Mouse (Mus musculus) CD4-positive helper T cell, adult 2 months (primary cell): Measurements from ENCODE around the gene Gm8947.

Experiments
- DNase-seq: peaks from one replicate; pipeline ENCODE4 v3.0.0-alpha.2; 2012; ENCODE audit warnings: low read depth, missing footprints, low spot score

Gene Gm8947

DNA sequence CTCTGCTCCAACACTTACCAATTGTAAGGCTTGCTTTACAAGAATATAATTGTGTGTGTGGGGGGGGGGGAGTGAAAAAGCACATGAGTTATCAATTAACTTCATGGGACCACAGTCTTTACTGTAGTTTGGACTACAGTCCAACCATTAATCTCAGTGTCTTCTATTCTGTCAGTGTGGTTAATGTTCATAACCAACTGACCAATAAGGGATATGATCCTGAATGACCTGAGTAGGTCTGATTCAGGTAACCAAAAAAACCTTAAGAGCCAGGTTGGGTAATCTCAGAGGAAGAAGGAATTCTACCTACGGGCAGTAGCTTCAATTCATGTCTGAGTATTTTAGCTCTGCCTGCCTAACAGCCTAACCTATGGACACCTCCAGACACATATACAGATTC lies 32.4 kb downstream of the Gm8947 start:
- no peak for DNase-seq

DNA sequence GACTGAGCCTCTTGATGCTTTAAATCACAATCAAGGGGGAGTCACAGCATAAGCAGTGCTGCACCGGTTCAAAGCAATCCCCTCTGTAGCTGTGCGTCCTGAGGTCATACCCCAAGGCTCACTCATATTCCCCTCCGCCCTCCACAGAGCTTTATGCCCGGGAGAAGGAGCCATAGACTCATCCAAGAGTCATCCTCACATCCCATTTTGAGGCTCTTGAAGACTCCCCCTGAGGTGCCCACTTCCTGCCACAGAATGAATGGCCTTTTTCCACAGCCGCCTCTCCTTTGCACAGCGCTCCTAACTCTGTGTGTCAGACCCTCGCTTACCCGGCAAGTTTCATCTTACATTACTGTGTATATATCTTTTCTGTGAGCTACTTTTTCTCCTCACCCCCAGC lies 35.3 kb downstream of the Gm8947 start:
- DNase-seq: no peak

DNA sequence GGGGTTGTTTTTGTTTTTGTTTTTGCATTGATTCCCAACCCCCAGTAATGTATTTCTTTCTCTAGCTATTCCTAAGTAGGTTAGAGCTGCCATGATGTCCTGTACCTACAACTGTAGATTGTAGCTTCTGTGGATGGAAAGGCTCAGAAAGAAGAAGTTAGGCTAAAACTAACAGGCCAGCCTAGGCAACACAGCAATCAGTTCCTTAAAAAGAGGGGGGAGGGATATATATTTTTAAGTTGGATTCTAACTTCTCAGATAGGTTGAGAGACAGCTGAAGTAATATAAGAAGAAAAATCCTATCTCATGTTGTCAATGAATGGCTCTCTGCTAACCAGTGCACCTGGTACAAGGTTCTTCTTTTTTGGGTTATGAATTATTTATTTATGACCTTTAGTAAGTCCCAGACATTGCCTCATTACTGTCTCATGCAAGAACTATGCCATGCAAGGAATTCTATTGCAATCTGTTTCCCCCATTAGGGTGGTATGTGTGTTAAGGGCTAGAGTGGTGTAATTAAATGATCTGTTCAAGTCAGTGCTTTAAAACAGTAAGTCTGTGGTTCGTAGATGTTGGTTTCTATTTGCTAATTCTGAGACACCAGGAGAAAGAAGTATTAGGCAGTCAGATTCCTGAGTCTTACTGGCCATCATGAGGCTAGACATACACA lies 36.3 kb downstream of the Gm8947 start:
- DNase-seq: no peak

DNA sequence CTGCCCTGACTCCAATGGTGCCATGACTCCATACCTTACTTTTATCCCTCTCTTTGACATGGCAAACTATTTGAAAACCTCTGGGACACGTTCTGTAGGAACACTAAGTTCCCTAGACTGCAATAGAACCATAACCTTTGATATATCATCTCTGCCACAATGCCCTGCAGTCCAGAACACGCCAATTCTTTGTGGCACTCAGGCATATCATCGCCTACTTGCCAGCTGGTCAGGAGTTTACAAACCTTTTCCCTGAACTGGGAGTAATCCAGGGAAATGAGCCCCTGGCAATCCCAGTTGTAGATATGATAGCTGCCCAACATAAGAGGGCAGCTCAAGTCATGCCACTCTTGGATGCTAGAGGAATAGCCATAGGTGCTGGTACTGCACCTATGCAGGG lies 40.2 kb downstream of the Gm8947 start:
- no peak for DNase-seq

GRCm38 (mm10) chr1:151233756-151234155 lies 41.6 kb downstream of the Gm8947 start:
- DNase-seq: no peak

DNA sequence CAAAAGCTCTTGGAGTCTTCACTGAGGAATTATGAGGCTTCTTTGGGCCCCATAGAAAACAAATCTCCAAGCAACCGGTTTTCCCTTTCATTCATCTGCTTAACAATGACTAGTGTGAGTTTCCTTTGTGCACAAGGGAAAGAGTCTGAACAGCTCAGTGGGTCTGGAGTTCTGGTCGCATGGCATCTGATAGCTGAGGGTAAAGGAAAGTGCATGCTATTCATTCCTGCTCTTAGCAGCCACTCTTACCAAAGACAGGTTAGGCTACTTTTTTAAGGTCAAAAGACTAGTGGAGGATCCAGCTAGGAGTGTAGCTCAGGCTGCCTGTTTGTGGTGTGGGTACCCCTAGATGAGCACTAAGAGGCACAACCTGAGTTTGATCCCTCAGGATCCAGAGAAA lies 43.4 kb downstream of the Gm8947 start:
- DNase-seq: no peak

- peak; percentile 47 for DNase-seq
Observed at GRCm38 (mm10) chr1:151236141-151236930, 44.2 kb downstream of the Gm8947 start.

DNA sequence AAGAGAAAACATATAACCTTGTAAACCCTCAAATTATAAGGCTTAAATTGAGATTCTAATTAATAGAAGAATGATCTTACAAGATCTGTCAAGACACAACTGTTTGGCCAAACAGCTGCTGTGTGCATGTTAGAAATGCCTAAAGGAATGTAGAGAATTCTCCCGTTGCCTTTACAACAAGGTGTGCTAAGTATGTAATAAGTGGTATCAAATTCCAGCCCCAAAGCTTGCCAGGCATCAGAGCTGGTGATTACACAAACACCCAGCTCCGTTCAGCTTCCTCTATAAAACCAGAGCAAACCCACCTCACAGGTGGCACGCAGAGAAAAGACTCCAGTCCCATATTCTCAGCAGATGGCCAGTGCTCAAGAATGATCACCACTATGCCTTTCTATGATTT lies 45.6 kb downstream of the Gm8947 start:
- no peak for DNase-seq

DNA sequence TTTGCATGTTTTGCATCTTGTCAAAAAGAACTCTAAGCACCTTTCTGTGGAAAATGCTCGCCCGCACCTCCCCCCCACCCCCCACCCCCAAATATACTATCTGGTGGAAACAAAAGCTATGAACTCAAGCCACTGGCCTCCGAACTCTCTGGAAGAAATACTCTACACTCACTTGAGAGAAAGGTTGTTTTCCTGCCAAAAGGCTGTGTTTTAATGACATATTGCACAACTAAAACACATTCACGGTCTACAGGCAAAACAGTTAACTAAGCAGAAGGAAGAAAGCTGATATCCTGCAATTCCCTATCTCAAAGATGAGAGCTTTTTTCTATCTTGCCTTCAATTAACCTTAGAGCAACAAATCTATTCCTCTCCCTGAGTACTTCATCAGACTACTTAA lies 51.2 kb downstream of the Gm8947 start:
- DNase-seq: no peak
